ENCODE assay signal across 30 mouse cellular contexts in genomic region chr2:164360974-164361657, GRCm38 (mm10). TPM values are rescaled to one million over a fixed set of nuclear protein-coding genes. Genes with fewer than 3 reads are reported as not detected.
DNase-seq lines count a peak whose midpoint lies in the region; ATAC-seq and TF ChIP-seq lines count a peak whose summit lies in the region.
"Had no signal": no experiment of that assay in that cellular context is flagged by ENCODE, and none has a peak within 500 bp of the region (broad histone marks: within the 10 kb centered on the region; RNA-seq: fewer than 3 reads in every experiment).

No protein-coding gene starts in this region.

- H3K27me3 ChIP-seq in lung, embryonic 14.5 days (ENCODE audit: insufficient read depth, low read length) = no peaks in the 10 kb centered on the region
- H3K27me3 ChIP-seq in MEL (ENCODE audit: control insufficient read depth in 1 of 2, insufficient read depth in 2 of 2, low read length in 2 of 2) = no peaks in the 10 kb centered on the region; a peak in 2 of 4 replicates
- H3K27me3 ChIP-seq in stomach, postnatal 0 days (ENCODE audit: control insufficient read depth, insufficient read depth, low read length) = no peaks in the 10 kb centered on the region
- H3K27me3 ChIP-seq: embryonic facial prominence, embryonic 15.5 days; forebrain, embryonic 15.5 days; stomach, embryonic 15.5 days had no signal

- no peak overlapping the region for H3K27ac ChIP-seq in lung, embryonic 14.5 days (ENCODE audit: low read depth)
- H3K27ac ChIP-seq in MEL (ENCODE audit: control insufficient read depth, low read depth, low read length) = no peak overlapping the region
- no peak overlapping the region for H3K27ac ChIP-seq in stomach, postnatal 0 days (replicated peaks)
- H3K27ac ChIP-seq: embryonic facial prominence, embryonic 15.5 days; forebrain, embryonic 15.5 days; heart, embryonic 15.5 days; hindbrain, embryonic 14.5 days; midbrain, embryonic 10.5 days; stomach, embryonic 15.5 days had no signal

- no peak overlapping the region for H3K4me2 ChIP-seq in lung, embryonic 14.5 days
- no peak overlapping the region for H3K4me2 ChIP-seq in stomach, postnatal 0 days (replicated peaks; ENCODE audit: low read depth)
- H3K4me2 ChIP-seq: embryonic facial prominence, embryonic 15.5 days; forebrain, embryonic 15.5 days; heart, embryonic 15.5 days; hindbrain, embryonic 14.5 days; liver, embryonic 11.5 days; stomach, embryonic 15.5 days had no signal

- no peak overlapping the region for H3K9ac ChIP-seq in lung, embryonic 14.5 days
- no peak overlapping the region for H3K9ac ChIP-seq in MEL (ENCODE audit: control insufficient read depth, low read depth, low read length, poor library complexity, severe bottlenecking)
- no peak overlapping the region for H3K9ac ChIP-seq in stomach, postnatal 0 days (ENCODE audit: low read length)
- H3K9ac ChIP-seq: embryonic facial prominence, embryonic 15.5 days; forebrain, embryonic 15.5 days; heart, embryonic 15.5 days; hindbrain, embryonic 14.5 days; stomach, embryonic 15.5 days had no signal

- no peak for ATAC-seq in lung, embryonic 14.5 days (ENCODE audit: insufficient read depth)
- 0 out of 2 replicates have a peak, but pooled peaks have one; percentile 53 for ATAC-seq in stomach, postnatal 0 days (ENCODE audit: low FRiP score, low TSS enrichment)
- ATAC-seq: forebrain, embryonic 15.5 days had no signal

- no peak for TF ChIP-seq POLR2A in MEL (IDR thresholded peaks at IDR 0.05; ENCODE audit: control insufficient read depth in 1 of 2, insufficient read depth in 1 of 2, low read depth in 1 of 2, low read length in 2 of 2, poor library complexity in 1 of 2)

- TF ChIP-seq EP300 in MEL (IDR thresholded peaks at IDR 0.05; ENCODE audit: low read depth in 1 of 2, low read length in 2 of 2) = no peak
- no peak for TF ChIP-seq EP300 in stomach, postnatal 0 days (optimal IDR thresholded peaks at IDR 0.05)

- no peak for TF ChIP-seq RAD21 in MEL (IDR thresholded peaks at IDR 0.05; ENCODE audit: low read depth, low read length)

- H3K4me3 ChIP-seq in lung, embryonic 14.5 days (ENCODE audit: low read depth, low read length) = no peak overlapping the region
- H3K4me3 ChIP-seq in MEL (ENCODE audit: control insufficient read depth in 1 of 2, insufficient read depth in 1 of 2, low read depth in 2 of 2, low read length in 2 of 2) = no peak overlapping the region
- H3K4me3 ChIP-seq in stomach, postnatal 0 days (ENCODE audit: low read depth, low read length) = no peak overlapping the region
- H3K4me3 ChIP-seq: embryonic facial prominence, embryonic 15.5 days; forebrain, embryonic 15.5 days; heart, embryonic 15.5 days; midbrain, embryonic 10.5 days; stomach, embryonic 15.5 days had no signal

- no peaks in the 10 kb centered on the region for H3K36me3 ChIP-seq in lung, embryonic 14.5 days (ENCODE audit: insufficient read depth)
- peaks cover 0 to 2% of the 10 kb centered on the region in 2 experiments; a peak in 1 of 4 replicates for H3K36me3 ChIP-seq in MEL (ENCODE audit: control insufficient read depth in 1 of 2, insufficient read depth in 2 of 2, low read length in 2 of 2)
- H3K36me3 ChIP-seq in stomach, postnatal 0 days (ENCODE audit: control insufficient read depth, insufficient read depth, low read length) = no peaks in the 10 kb centered on the region
- H3K36me3 ChIP-seq: embryonic facial prominence, embryonic 15.5 days; forebrain, embryonic 15.5 days; heart, embryonic 15.5 days; midbrain, embryonic 10.5 days; stomach, embryonic 15.5 days had no signal

- DNase-seq in lung, embryonic 14.5 days = peak; percentile 7
- no peak for DNase-seq in lung, postnatal 10 days
- DNase-seq in MEL (ENCODE audit: low read depth, low spot score) = peak; percentile 12
- DNase-seq in large intestine, adult 2 months (ENCODE audit: low read depth, low spot score) = peak; percentile 31
- DNase-seq in stomach, postnatal 0 days (ENCODE audit: low spot score) = peak; percentile 27
- no peak for DNase-seq in adrenal gland, adult 2 months
- no peak for DNase-seq in thymus, postnatal 25 days
- DNase-seq: adrenal gland, postnatal 25 days; cerebellum, adult 9-10 months; gastrocnemius, postnatal 14 days; heart, adult 18-20 months; heart, postnatal 36 days; kidney, adult 8-10 months; kidney, postnatal 10 days; right cerebral cortex, adult 18-20 months; thymus, adult 18-20 months had no signal

- H3K9me3 ChIP-seq in lung, embryonic 14.5 days (ENCODE audit: low read depth, low read length) = no peaks in the 10 kb centered on the region
- H3K9me3 ChIP-seq in MEL (replicated peaks; ENCODE audit: insufficient read depth, low read length) = no peaks in the 10 kb centered on the region
- H3K9me3 ChIP-seq in stomach, postnatal 0 days (ENCODE audit: control insufficient read depth, low read length) = no peaks in the 10 kb centered on the region
- H3K9me3 ChIP-seq: embryonic facial prominence, embryonic 15.5 days; forebrain, embryonic 15.5 days; heart, embryonic 15.5 days; midbrain, embryonic 10.5 days; stomach, embryonic 15.5 days had no signal

- H3K79me2 ChIP-seq in MEL (ENCODE audit: control insufficient read depth, insufficient read depth, low read length, poor library complexity) = no peaks in the 10 kb centered on the region

- H3K4me1 ChIP-seq in lung, embryonic 14.5 days (ENCODE audit: insufficient read depth) = peaks cover 3% of the 10 kb centered on the region; the same call in 1 of the 2 replicates
- H3K4me1 ChIP-seq in MEL (ENCODE audit: control insufficient read depth in 1 of 2, insufficient read depth in 2 of 2, low read length in 2 of 2) = peaks cover 0 to 3% of the 10 kb centered on the region in 2 experiments; a peak in 1 of 4 replicates
- H3K4me1 ChIP-seq in stomach, postnatal 0 days (replicated peaks; ENCODE audit: control insufficient read depth, insufficient read depth) = no peaks in the 10 kb centered on the region
- H3K4me1 ChIP-seq: embryonic facial prominence, embryonic 15.5 days; forebrain, embryonic 15.5 days; heart, embryonic 15.5 days; stomach, embryonic 15.5 days had no signal

- no peak for TF ChIP-seq CTCF in lung, embryonic 14.5 days (IDR thresholded peaks at IDR 0.05; ENCODE audit: low read depth)
- TF ChIP-seq CTCF in MEL (IDR thresholded peaks at IDR 0.05 in 2 of 3, conservative IDR thresholded peaks at IDR 0.05 in 1 of 3; ENCODE audit: control insufficient read depth in 1 of 3, insufficient read depth in 1 of 3, low read depth in 2 of 3, low read length in 3 of 3, poor library complexity in 1 of 3, severe bottlenecking in 1 of 3) = no peak
- no peak for TF ChIP-seq CTCF in stomach, postnatal 0 days (IDR thresholded peaks at IDR 0.05; ENCODE audit: low read depth)

- 29% methylated on average over 13 of the region's 13 CpGs for WGBS in lung, embryonic 14.5 days
- WGBS in large intestine, adult 2 months = 29% methylated on average over 13 of the region's 13 CpGs
- 27% methylated on average over 13 of the region's 13 CpGs for WGBS in stomach, postnatal 0 days

RNA-seq across cellular contexts. Expression of gene Slpi, which starts 27.8 kb away (rescaled TPM):
- polyA plus RNA-seq in lung, embryonic 14.5 days (2014; fragmentation: Nextera tagmentation; extraction: Ambion mirVana) = 0.73 and 0.86 TPM in 2 replicates
- not detected in 2 replicates for total RNA-seq in MEL (2012; rRNA removed)
- polyA plus RNA-seq in MEL (2012; ENCODE audit: insufficient read depth in 1 of 2, insufficient read length in 2 of 2, low read depth in 1 of 2, low replicate concordance in 2 of 2, missing spikeins in 1 of 2) = not detected
- 24.9 and 38.0 TPM in 2 replicates for polyA plus RNA-seq in large intestine, adult 2 months (2012; rRNA removed)
- polyA plus RNA-seq in stomach, postnatal 0 days (2015; fragmentation: Nextera tagmentation; extraction: Ambion mirVana) = 4,305 and 4,348 TPM in 2 replicates
- 10 to 100 TPM; 19.3 to 36.0 TPM for total RNA-seq in adrenal gland, adult 2 months (2021)
- polyA plus RNA-seq in adrenal gland, adult 2 months (2012; rRNA removed) = 5.7 and 8.5 TPM in 2 replicates
- total RNA-seq: midbrain, postnatal 0 days had no signal
- polyA plus RNA-seq: forebrain, embryonic 15.5 days; midbrain, embryonic 10.5 days; neural tube, embryonic 14.5 days had no signal

RNA-seq across cellular contexts. Expression of gene Svs5, which starts 28.6 kb away (rescaled TPM):
- not detected in 2 replicates for polyA plus RNA-seq in lung, embryonic 14.5 days (2014; fragmentation: Nextera tagmentation; extraction: Ambion mirVana)
- not detected in 2 replicates for total RNA-seq in MEL (2012; rRNA removed)
- polyA plus RNA-seq in MEL (2012; ENCODE audit: insufficient read depth in 1 of 2, insufficient read length in 2 of 2, low read depth in 1 of 2, low replicate concordance in 2 of 2, missing spikeins in 1 of 2) = not detected
- polyA plus RNA-seq in large intestine, adult 2 months (2012; rRNA removed) = not detected in 2 replicates
- not detected in 2 replicates for polyA plus RNA-seq in stomach, postnatal 0 days (2015; fragmentation: Nextera tagmentation; extraction: Ambion mirVana)
- 1 to 10 TPM; 1.5 to 1.7 TPM for total RNA-seq in adrenal gland, adult 2 months (2021)
- not detected in 2 replicates for polyA plus RNA-seq in adrenal gland, adult 2 months (2012; rRNA removed)
- total RNA-seq: gastrocnemius, postnatal 14 days; heart, adult 18-20 months; heart, postnatal 36 days; layer of hippocampus, adult 18-20 months; layer of hippocampus, postnatal 14 days; midbrain, postnatal 0 days had no signal
- polyA plus RNA-seq: C2C12; embryonic facial prominence, embryonic 15.5 days; forebrain, embryonic 15.5 days; heart, embryonic 15.5 days; hindbrain, embryonic 14.5 days; intestine, embryonic 14.5 days; limb, embryonic 11.5 days; liver, embryonic 11.5 days; midbrain, embryonic 10.5 days; midbrain, postnatal 0 days; neural tube, embryonic 14.5 days; stomach, embryonic 15.5 days had no signal

RNA-seq across cellular contexts. Expression of gene Rbpjl, which starts 41.8 kb away (rescaled TPM):
- polyA plus RNA-seq in lung, embryonic 14.5 days (2014; fragmentation: Nextera tagmentation; extraction: Ambion mirVana) = 4.9 and 5.1 TPM in 2 replicates
- total RNA-seq in MEL (2012; rRNA removed) = not detected in 2 replicates
- polyA plus RNA-seq in MEL (2012; ENCODE audit: insufficient read depth in 1 of 2, insufficient read length in 2 of 2, low read depth in 1 of 2, low replicate concordance in 2 of 2, missing spikeins in 1 of 2) = under 1 TPM in 1 of 2 experiments, not detected in 1; 0.07 TPM
- not detected in 2 replicates for polyA plus RNA-seq in large intestine, adult 2 months (2012; rRNA removed)
- polyA plus RNA-seq in stomach, postnatal 0 days (2015; fragmentation: Nextera tagmentation; extraction: Ambion mirVana) = 0.32 and 0.36 TPM in 2 replicates
- total RNA-seq in adrenal gland, adult 2 months (2021) = not detected
- polyA plus RNA-seq in adrenal gland, adult 2 months (2012; rRNA removed) = not detected in 2 replicates
- total RNA-seq: adrenal gland, postnatal 25 days; heart, adult 18-20 months; heart, postnatal 36 days had no signal
- polyA plus RNA-seq: midbrain, embryonic 10.5 days had no signal

RNA-seq across cellular contexts. Expression of gene Matn4, which starts 43.8 kb away (rescaled TPM):
- 5.5 and 6.7 TPM in 2 replicates for polyA plus RNA-seq in lung, embryonic 14.5 days (2014; fragmentation: Nextera tagmentation; extraction: Ambion mirVana)
- not detected in 2 replicates for total RNA-seq in MEL (2012; rRNA removed)
- not detected for polyA plus RNA-seq in MEL (2012; ENCODE audit: insufficient read depth in 1 of 2, insufficient read length in 2 of 2, low read depth in 1 of 2, low replicate concordance in 2 of 2, missing spikeins in 1 of 2)
- 0.27 and 0.57 TPM in 2 replicates for polyA plus RNA-seq in large intestine, adult 2 months (2012; rRNA removed)
- 2.0 and 3.1 TPM in 2 replicates for polyA plus RNA-seq in stomach, postnatal 0 days (2015; fragmentation: Nextera tagmentation; extraction: Ambion mirVana)
- total RNA-seq in adrenal gland, adult 2 months (2021) = 1 to 10 TPM in 1 of 2 experiments, under 1 TPM in 1; 0.17 to 1.8 TPM
- 1.0 TPM in 2 replicates for polyA plus RNA-seq in adrenal gland, adult 2 months (2012; rRNA removed)
- polyA plus RNA-seq: midbrain, embryonic 10.5 days had no signal

RNA-seq across cellular contexts. Expression of gene Svs6, which starts 44.6 kb away (rescaled TPM):
- not detected in 2 replicates for polyA plus RNA-seq in lung, embryonic 14.5 days (2014; fragmentation: Nextera tagmentation; extraction: Ambion mirVana)
- not detected in 2 replicates for total RNA-seq in MEL (2012; rRNA removed)
- not detected for polyA plus RNA-seq in MEL (2012; ENCODE audit: insufficient read depth in 1 of 2, insufficient read length in 2 of 2, low read depth in 1 of 2, low replicate concordance in 2 of 2, missing spikeins in 1 of 2)
- not detected in 2 replicates for polyA plus RNA-seq in large intestine, adult 2 months (2012; rRNA removed)
- not detected in 2 replicates for polyA plus RNA-seq in stomach, postnatal 0 days (2015; fragmentation: Nextera tagmentation; extraction: Ambion mirVana)
- not detected for total RNA-seq in adrenal gland, adult 2 months (2021)
- not detected in 2 replicates for polyA plus RNA-seq in adrenal gland, adult 2 months (2012; rRNA removed)
- total RNA-seq: adrenal gland, postnatal 25 days; gastrocnemius, postnatal 14 days; heart, adult 18-20 months; heart, postnatal 36 days; layer of hippocampus, adult 18-20 months; layer of hippocampus, postnatal 14 days; midbrain, postnatal 0 days had no signal
- polyA plus RNA-seq: C2C12; embryonic facial prominence, embryonic 15.5 days; forebrain, embryonic 15.5 days; heart, embryonic 15.5 days; hindbrain, embryonic 14.5 days; intestine, embryonic 14.5 days; limb, embryonic 11.5 days; liver, embryonic 11.5 days; midbrain, embryonic 10.5 days; midbrain, postnatal 0 days; neural tube, embryonic 14.5 days; stomach, embryonic 15.5 days had no signal

Comparison
In these comparisons a context has a peak if more than half of its experiments do, and no peak if none do; other contexts are left out.
1. DNase-seq: peak in lung, embryonic 14.5 days (single experiment), MEL (single experiment), large intestine, adult 2 months (single experiment) and stomach, postnatal 0 days (single experiment); none in lung, postnatal 10 days (single experiment), adrenal gland, adult 2 months (single experiment) and thymus, postnatal 25 days (single experiment).
2. RNA of gene Slpi, which starts 27.8 kb away (polyA plus RNA-seq): 4,305 to 4,348 TPM in stomach, postnatal 0 days; 24.9 to 38.0 TPM in large intestine, adult 2 months, 5.7 to 8.5 TPM in adrenal gland, adult 2 months, 0.73 to 0.86 TPM in lung, embryonic 14.5 days and not detected in MEL; every median in the first group is over 100 times any median in the second.